Mouse (Mus musculus): ENCODE measurements around the gene Cxcl9.
"Not testable (repeated sequence)": the region's sequence is repeated elsewhere in the genome, so short reads cannot be mapped to it uniquely, and the experiment has no call there.

Cxcl9 gene

DNA sequence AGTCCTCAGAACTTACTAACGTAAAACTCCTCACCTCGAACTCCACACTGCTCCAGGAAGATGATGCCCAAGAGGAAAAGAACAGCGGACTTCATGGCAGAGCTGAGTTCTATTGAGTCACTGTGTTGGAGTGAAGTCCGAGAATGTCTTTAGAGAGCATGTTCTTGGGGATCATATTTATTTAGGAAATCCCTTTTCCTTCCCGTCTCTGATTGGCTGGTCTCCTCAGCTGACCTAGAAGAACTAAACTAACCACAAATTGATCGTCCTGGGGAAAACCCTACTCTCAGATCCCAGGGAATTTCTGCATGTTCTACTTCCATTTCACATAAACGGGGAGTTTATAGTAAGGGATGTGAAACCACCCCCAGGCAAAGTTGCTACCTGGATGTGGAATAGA lies at the start of gene Cxcl9:
Gene Cxcl9 (minus strand): TSS at position 151 of the 400 bp plus-strand sequence.
- no peak for DNase-seq (ENCODE audit: low spot score)

DNA sequence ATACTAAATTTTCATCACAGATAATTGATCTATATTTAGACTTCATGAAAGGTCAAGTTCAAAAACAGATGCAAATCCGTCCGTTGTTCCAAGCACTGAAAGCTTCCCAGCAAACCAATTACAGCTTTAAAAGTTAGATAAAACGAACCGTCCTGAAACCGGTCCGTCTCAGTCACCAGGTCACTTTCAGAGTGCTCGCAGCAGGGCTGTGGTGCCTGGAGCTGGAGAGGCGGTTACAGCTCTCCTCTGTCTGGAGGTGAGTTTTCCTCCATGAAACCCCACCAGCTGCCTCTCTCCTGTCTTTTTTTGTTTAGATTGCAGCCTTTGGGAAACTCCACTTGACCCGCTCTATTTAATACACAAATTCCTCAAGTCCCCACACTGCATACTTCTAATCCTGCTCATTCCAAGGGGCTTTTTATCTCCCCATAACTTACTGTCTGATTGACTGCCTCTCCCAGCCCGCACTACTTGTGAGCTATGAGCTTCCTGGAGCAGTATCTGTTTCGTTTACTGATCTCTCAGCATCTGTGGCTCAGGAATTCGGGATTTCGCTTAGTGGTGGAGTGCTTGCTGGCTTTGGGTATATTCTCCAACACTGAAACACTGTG lies 49.0 kb upstream of the Cxcl9 start:
- DNase-seq (ENCODE audit: low spot score) = no peak

DNA sequence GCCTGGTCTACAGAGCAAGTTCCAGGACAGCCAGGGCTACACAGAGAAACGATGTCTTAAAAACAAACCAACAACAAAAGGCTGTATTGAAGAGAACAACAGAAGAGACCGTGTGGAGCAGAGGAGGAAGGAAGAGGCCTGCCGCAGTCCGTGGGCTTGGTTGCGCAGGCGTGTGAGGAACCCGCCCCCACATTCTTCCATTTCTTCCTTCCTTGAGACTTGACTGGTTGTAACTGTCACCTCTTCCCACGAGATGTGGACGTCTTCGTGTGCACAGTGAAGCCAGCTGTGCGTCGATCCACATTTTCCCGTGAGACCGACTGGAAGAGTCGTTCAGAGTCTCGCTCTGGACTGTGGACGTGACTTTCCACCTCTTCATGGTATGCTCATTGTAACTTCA lies 47.5 kb upstream of the Cxcl9 start:
- peak; percentile 64 for DNase-seq (ENCODE audit: low spot score)

DNA sequence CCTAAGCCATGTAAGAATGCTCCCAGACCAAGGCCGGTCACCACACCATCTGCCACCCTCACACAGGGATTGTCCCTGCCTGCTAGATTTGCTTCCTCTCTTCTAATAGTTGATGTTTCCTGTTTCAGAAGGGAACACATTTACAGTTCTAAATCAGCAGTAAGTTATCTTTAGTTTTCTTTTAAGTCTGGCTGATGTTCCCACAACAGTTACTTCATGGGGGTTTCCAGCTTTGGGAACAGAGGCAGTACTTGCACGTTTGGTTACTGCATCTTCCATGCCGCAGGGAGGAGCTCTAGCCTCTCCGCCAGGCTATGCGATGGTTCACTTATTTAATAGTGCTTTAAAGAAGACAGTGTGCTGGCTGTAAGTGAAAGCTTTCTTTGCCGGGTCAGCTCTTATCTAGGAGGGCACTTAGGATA lies 46.9 kb upstream of the Cxcl9 start:
- peak; percentile 61 for DNase-seq (ENCODE audit: low spot score)

DNA sequence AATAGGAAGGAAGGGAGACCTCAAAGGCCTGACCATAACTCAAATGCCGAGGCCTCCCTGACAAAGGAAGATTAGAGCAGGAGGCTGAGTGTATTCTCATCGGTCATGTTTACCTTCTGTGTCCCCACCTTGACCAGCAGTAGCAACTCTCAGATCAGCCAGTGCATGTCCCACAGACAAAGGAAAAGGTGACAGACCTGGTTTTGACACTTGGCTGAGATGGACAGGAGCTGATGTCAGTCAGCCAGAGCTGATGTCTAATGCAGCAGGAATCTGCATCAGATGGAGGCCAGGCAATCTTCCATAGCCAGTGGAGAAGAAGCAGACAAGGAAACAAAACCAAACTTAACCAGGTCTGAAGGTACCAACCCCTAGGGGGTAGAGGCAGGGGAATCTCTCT lies 44.7 kb upstream of the Cxcl9 start:
- DNase-seq (ENCODE audit: low spot score) = no peak

- DNase-seq (ENCODE audit: low spot score) = no peak
Measured at GRCm38 (mm10) chr5:92371361-92371976, 43.6 kb upstream of the Cxcl9 start.

- no peak for DNase-seq (ENCODE audit: low spot score)
Measured at GRCm38 (mm10) chr5:92370891-92371290, 43.0 kb upstream of the Cxcl9 start.

- no peak for DNase-seq (ENCODE audit: low spot score)
Measured at GRCm38 (mm10) chr5:92370392-92370791, 42.5 kb upstream of the Cxcl9 start.

GRCm38 (mm10) chr5:92369151-92369994 lies 41.5 kb upstream of the Cxcl9 start:
- DNase-seq (ENCODE audit: low spot score) = no peak

GRCm38 (mm10) chr5:92368392-92368791 lies 40.5 kb upstream of the Cxcl9 start:
- no peak for DNase-seq (ENCODE audit: low spot score)

DNA sequence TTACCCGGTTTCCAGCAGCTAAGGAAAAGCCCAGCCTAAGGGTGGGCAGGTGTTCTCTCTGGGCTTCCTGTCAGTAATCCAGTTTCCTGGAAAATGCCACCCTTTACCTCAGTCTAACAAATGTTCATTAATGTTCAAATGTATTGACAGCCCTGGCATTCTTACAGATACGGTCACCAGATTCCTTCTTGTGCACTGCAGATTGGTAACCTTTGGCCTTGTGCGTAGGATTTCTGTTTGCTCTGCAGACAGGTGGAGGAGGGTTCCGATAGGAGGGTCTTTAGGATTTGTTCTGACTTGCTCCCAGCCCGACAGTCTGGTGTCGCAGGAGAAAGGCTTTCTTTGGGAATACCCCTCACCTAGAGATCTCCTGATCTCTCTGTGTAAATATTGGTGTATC lies 38.7 kb upstream of the Cxcl9 start:
- no peak for DNase-seq (ENCODE audit: low spot score)

DNA sequence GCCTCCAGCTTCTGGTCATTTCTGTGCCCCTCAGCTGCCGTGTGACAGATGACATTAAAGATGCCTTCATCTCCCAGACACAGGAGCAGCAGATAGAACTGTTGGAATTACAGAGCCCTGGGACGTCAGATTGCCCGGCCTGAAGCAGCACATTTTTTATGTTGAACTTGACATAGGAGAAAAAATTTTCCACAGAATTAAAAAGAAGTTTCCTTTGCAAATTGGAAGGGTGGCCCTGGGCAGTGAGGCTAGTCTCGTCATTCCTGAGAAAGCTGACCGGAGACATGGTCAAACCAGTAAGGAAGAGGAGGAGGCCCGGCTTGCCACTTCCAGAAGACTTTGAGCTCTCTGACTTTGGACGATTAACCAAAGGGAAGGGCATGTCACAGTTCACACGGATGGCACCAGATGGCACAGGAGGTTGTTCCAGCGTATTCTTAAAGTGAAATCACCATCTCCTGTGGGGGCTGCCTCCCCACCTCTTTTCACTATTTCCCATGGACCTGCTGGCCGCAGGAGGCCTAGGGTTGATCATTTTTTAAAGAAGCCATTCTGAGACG lies 37.3 kb upstream of the Cxcl9 start:
- DNase-seq (ENCODE audit: low spot score) = no peak

DNA sequence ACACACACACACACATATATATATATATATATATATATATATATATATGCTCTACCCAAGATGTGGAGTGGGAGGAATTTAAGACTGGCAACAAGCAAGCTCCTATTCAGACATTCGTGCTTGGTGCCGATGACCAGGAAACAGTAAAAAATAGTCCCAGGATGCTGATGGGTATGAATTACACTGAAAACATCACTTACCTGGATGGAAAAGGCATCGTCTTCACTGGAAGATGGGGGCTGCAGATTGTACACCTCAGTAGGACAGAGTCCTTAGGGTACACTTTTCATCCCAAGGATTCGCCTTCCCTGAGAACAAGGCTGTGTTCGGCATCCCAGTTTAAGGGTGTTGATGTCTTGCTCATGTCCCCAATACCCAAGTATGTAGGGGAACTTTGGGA lies 36.1 kb upstream of the Cxcl9 start:
- DNase-seq (ENCODE audit: low spot score) = no peak

- DNase-seq (ENCODE audit: low spot score) = no peak
Measured at GRCm38 (mm10) chr5:92363179-92363578, 35.3 kb upstream of the Cxcl9 start.

GRCm38 (mm10) chr5:92358767-92359455 lies 31.0 kb upstream of the Cxcl9 start:
- DNase-seq (ENCODE audit: low spot score) = no peak

DNA sequence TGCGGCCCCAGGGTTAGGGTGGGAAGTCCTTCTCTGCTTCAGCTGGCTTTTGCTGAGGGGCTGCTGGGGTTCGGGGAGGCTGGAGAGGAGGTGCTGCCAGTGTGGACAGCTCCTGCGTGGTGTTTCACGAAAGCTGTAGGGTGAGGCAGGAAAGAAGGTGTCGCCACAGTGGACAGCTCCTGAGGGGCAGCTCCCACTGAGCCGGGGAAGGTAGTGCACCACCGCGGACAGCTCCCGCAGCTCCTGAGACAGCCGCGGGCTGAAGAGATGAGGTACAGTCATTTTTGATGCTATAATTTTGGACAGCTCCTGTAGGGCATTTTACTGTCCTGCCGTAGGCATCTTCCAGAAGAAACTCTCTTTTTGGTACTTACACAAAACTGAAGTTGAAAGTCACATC lies 30.2 kb upstream of the Cxcl9 start:
- no peak for DNase-seq (ENCODE audit: low spot score)

DNA sequence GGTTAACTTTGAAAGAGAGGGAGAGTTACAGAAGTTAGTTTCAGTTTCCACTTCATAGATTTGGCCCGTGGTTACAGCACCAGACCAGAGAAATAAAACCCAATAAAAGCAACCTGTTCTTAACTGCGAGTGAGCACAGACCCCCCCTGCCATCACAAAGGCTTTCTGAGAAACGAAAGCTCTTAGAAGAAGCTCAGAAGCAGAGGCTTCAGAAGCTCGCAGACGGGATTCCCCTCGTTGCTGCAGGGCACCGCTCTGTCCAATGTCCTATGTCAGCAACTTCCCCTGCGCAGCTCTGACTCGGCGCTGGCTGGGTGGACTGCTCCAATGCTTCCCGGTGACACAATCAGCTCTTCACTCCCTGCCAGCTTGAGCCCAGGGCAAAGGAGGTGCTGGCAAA lies 25.6 kb upstream of the Cxcl9 start:
- DNase-seq (ENCODE audit: low spot score) = peak; percentile 62

DNA sequence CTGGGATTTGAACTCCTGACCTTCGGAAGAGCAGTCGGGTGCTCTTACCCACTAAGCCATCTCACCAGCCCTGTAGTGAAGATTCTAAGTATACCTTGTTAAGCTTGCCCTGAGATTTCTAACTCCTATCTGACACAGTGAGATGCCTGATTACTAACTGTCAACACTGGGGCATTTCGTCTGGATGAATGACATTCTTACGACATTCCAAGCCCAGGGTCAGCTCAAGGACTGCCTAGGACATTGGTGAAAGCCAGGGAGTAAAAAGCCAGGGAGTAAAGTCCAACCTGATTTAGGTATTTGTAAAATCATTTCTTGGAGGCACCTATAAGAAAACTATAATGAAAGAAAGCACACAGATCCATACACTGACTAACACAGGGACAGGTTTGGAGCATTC lies 24.8 kb upstream of the Cxcl9 start:
- not testable (repeated sequence) for DNase-seq (ENCODE audit: low spot score)

DNA sequence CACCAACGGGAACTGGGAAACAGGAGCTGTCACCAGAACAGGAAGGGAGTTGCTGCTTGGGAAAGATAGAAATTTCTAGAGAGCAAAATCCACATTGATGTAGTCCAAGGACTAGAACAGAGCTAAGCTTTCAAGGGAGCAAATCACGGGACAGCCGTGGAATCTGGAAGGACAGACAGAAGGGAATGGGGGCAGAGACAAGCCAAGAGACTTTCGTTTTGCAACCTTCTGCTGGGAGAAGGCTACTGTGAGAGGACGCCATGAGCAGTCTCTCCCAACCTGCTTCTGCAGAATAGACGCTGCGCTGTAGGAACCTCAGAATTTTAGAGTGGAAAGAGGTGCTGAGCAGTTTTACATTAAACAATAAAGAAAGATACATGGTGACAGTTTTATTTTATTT lies 21.9 kb upstream of the Cxcl9 start:
- DNase-seq (ENCODE audit: low spot score) = no peak

GRCm38 (mm10) chr5:92348794-92349413 lies 21.0 kb upstream of the Cxcl9 start, which contains the start of gene Cxcl10:
Cxcl10 (minus strand) TSS chr5:92348889.
- DNase-seq (ENCODE audit: low spot score) = peak; percentile 74

DNA sequence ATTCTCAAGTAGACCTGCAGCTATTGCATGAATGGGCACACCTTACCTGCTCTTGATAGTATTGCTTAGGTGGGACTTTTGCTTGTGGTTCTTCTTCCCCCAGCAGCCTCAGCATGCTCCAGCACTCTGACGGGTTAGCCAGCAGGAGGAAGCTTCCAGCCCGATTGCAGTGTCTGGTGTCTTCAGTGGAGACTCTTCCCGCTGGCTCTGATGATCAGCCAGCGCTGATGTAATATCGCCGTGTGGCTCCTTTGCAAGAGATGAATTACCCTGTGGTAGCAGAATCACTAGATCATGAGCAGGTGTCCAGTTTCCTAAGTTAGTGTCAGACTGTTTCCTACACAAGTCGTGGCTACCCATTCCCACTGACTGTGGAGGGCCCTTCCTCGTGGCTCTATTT lies 17.1 kb upstream of the Cxcl9 start:
- DNase-seq (ENCODE audit: low spot score) = no peak

DNA sequence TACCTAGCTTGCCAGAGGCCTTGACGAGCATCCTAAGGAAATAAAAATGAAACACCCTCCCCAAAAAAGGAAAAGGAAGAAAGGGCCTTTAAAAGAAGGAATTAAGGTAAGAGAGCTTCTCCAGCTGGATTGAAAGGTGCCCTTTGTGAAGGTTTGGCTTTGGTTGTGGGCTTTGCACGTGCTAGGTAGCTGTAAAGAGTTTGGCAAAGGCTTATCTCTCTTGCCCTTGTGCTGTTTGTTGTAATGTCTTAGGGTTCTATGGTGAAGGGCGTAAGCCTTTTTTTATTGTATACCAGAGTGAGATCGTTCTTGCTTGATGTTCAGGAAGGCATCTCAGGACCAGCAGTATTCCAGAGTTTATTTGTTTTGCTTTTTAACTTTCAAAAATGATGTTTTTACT lies 12.7 kb upstream of the Cxcl9 start:
- no peak for DNase-seq (ENCODE audit: low spot score)
